Mouse (Mus musculus) adrenal gland, postnatal 36 days (tissue): ENCODE data around the gene Zfp688. TPM values are rescaled to one million over a fixed set of nuclear protein-coding genes. Genes with fewer than 3 reads are reported as not detected.
"Not testable (repeated sequence)": the region's sequence is repeated elsewhere in the genome, so short reads cannot be mapped to it uniquely, and the experiment has no call there.

Experiments used
- DNase-seq, 2 experiments: peaks; one replicate each; pipeline ENCODE4 v3.0.0; 2021; ENCODE audit warnings: mixed read lengths in 1 of 2
- total RNA-seq, 2 experiments: library from RNA; stranded (reverse); gene quantifications; 2 replicates each; pipeline ENCODE4 v1.2.3; 2021

Gene Zfp688
- total RNA-seq, 2 experiments from 2014 or later = 12.7 to 12.8 TPM

- DNase-seq = no peak
Observed at GRCm38 (mm10) chr7:127411418-127411817, 10.4 kb downstream of the Zfp688 start.

- DNase-seq = peak; percentile 87 to 89
Observed at GRCm38 (mm10) chr7:127406002-127406987, 15.6 kb downstream of the Zfp688 start, which contains the start of gene Zfp764. TSS of gene Zfp764 (minus strand) at chr7:127406822.

GRCm38 (mm10) chr7:127404101-127404500 is 17.8 kb downstream of the Zfp688 start:
- not testable (repeated sequence) for DNase-seq

GRCm38 (mm10) chr7:127402980-127403379 is 18.9 kb downstream of the Zfp688 start:
- DNase-seq = no peak

GRCm38 (mm10) chr7:127400355-127400754 is 21.5 kb downstream of the Zfp688 start:
- no peak for DNase-seq

GRCm38 (mm10) chr7:127393944-127394333 is 27.9 kb downstream of the Zfp688 start:
- no peak for DNase-seq

GRCm38 (mm10) chr7:127393157-127393943 is 28.5 kb downstream of the Zfp688 start, which contains the start of gene E430018J23Rik:
TSS of gene E430018J23Rik (minus strand) at chr7:127393629.
- DNase-seq = peak; percentile 95 to 97

- no peak for DNase-seq
Observed at GRCm38 (mm10) chr7:127392251-127392824, 29.5 kb downstream of the Zfp688 start.

GRCm38 (mm10) chr7:127391538-127391937 is 30.3 kb downstream of the Zfp688 start:
- no peak for DNase-seq

- no peak for DNase-seq
Observed at GRCm38 (mm10) chr7:127390306-127390705, 31.6 kb downstream of the Zfp688 start.

- DNase-seq = not testable (repeated sequence)
Observed at GRCm38 (mm10) chr7:127388201-127388600, 33.7 kb downstream of the Zfp688 start.

GRCm38 (mm10) chr7:127386641-127387392 is 35.1 kb downstream of the Zfp688 start, which contains the start of gene 9130019O22Rik:
TSS of gene 9130019O22Rik (minus strand) at chr7:127387166.
- peak; percentile 91 to 93 for DNase-seq

GRCm38 (mm10) chr7:127385560-127385959 is 36.3 kb downstream of the Zfp688 start:
- not testable (repeated sequence) for DNase-seq

- no peak for DNase-seq
Observed at GRCm38 (mm10) chr7:127378310-127378921, 43.5 kb downstream of the Zfp688 start.

GRCm38 (mm10) chr7:127375271-127376245 is 46.3 kb downstream of the Zfp688 start, which contains the start of gene Zfp747:
TSS of gene Zfp747 (minus strand) at chr7:127376050.
- peak; percentile 93 to 94 for DNase-seq

- DNase-seq = not testable (repeated sequence)
Observed at GRCm38 (mm10) chr7:127371870-127372269, 50.0 kb downstream of the Zfp688 start.

GRCm38 (mm10) chr7:127371213-127371612 is 50.7 kb downstream of the Zfp688 start:
- no peak for DNase-seq
